In the genomic region with DNA sequence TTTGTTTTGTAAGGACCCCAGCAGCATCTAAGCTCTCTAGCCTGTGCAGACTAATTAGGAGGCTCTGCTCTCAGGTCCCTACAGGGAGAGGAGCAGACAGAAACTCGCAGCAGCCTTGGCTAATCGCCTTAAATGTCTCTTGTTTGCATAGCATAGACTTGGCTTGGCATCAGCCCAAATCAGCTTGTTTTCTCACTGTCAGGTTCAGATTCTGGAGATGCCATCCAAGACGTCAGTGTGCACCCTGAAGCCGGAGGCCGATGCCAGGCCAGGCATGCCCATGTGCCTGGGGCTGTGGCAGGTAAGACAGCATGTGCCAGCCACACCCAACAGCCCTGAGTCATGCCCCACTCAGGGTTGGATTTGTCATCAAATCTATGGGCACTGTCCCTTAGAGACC, we compare ENCODE assay signal across 22 mouse cellular contexts. TPM values are rescaled to one million over a fixed set of nuclear protein-coding genes. Genes with fewer than 3 reads are reported as not detected.
DNase-seq lines count a peak whose midpoint lies in the region; ATAC-seq and TF ChIP-seq lines count a peak whose summit lies in the region.
"Had no signal": no experiment of that assay in that cellular context is flagged by ENCODE, and none has a peak within 500 bp of the region (broad histone marks: within the 10 kb centered on the region; RNA-seq: fewer than 3 reads in every experiment).

No protein-coding gene starts in this region.

- TF ChIP-seq CTCF in forebrain, postnatal 0 days (IDR thresholded peaks at IDR 0.05; ENCODE audit: low read depth) = no peak
- no peak for TF ChIP-seq CTCF in midbrain, postnatal 0 days (IDR thresholded peaks at IDR 0.05)

- no peak overlapping the region for H3K4me3 ChIP-seq in forebrain, postnatal 0 days (ENCODE audit: low read depth, low read length)
- H3K4me3 ChIP-seq in forebrain, embryonic 11.5 days (ENCODE audit: low read depth, low read length) = no peak overlapping the region
- no peak overlapping the region for H3K4me3 ChIP-seq in midbrain, postnatal 0 days (ENCODE audit: low read depth, low read length)
- H3K4me3 ChIP-seq in midbrain, embryonic 13.5 days (replicated peaks) = no peak overlapping the region
- H3K4me3 ChIP-seq: embryonic facial prominence, embryonic 13.5 days; forebrain, embryonic 15.5 days; gastrocnemius, adult 2 months; midbrain, embryonic 10.5 days; stomach, embryonic 15.5 days had no signal

- no peak for ATAC-seq in forebrain, postnatal 0 days
- no peak for ATAC-seq in forebrain, embryonic 11.5 days (replicated peaks; ENCODE audit: low FRiP score)
- no peak for ATAC-seq in midbrain, postnatal 0 days (ENCODE audit: low FRiP score)
- ATAC-seq in midbrain, embryonic 13.5 days = no peak
- ATAC-seq: forebrain, embryonic 15.5 days had no signal

- no peak overlapping the region for H3K9ac ChIP-seq in forebrain, postnatal 0 days
- H3K9ac ChIP-seq in forebrain, embryonic 11.5 days (ENCODE audit: low read length) = no peak overlapping the region
- no peak overlapping the region for H3K9ac ChIP-seq in midbrain, postnatal 0 days (replicated peaks; ENCODE audit: low read length, poor library complexity, severe bottlenecking)
- no peak overlapping the region for H3K9ac ChIP-seq in midbrain, embryonic 13.5 days (replicated peaks)
- H3K9ac ChIP-seq: embryonic facial prominence, embryonic 13.5 days; forebrain, embryonic 15.5 days; stomach, embryonic 15.5 days had no signal

- no peak overlapping the region for H3K27ac ChIP-seq in forebrain, postnatal 0 days (ENCODE audit: low read depth, low read length)
- no peak overlapping the region for H3K27ac ChIP-seq in forebrain, embryonic 11.5 days (ENCODE audit: low read depth, low read length)
- H3K27ac ChIP-seq in midbrain, postnatal 0 days (ENCODE audit: low read depth, low read length) = no peak overlapping the region
- H3K27ac ChIP-seq in midbrain, embryonic 13.5 days = no peak overlapping the region
- H3K27ac ChIP-seq: embryonic facial prominence, embryonic 13.5 days; forebrain, embryonic 15.5 days; gastrocnemius, adult 2 months; midbrain, embryonic 10.5 days; stomach, embryonic 15.5 days had no signal

- H3K4me1 ChIP-seq in forebrain, postnatal 0 days (ENCODE audit: insufficient read depth) = 0 out of 2 replicates have a peak, but pooled peaks cover 1% of the 10 kb centered on the region
- no peaks in the 10 kb centered on the region; the same call in 1 of the 2 replicates for H3K4me1 ChIP-seq in forebrain, embryonic 11.5 days (replicated peaks; ENCODE audit: control insufficient read depth, insufficient read depth, low read length)
- H3K4me1 ChIP-seq in midbrain, postnatal 0 days (ENCODE audit: insufficient read depth, low read length) = no peaks in the 10 kb centered on the region
- H3K4me1 ChIP-seq in midbrain, embryonic 13.5 days (replicated peaks) = 0 out of 2 replicates have a peak, but pooled peaks cover 5% of the 10 kb centered on the region
- H3K4me1 ChIP-seq: stomach, embryonic 15.5 days had no signal

- H3K36me3 ChIP-seq in forebrain, postnatal 0 days (ENCODE audit: insufficient read depth) = no peaks in the 10 kb centered on the region
- H3K36me3 ChIP-seq in forebrain, embryonic 11.5 days (ENCODE audit: control insufficient read depth, insufficient read depth, low read length) = no peaks in the 10 kb centered on the region
- H3K36me3 ChIP-seq in midbrain, postnatal 0 days (ENCODE audit: insufficient read depth, low read length) = no peaks in the 10 kb centered on the region
- H3K36me3 ChIP-seq in midbrain, embryonic 13.5 days = no peaks in the 10 kb centered on the region
- H3K36me3 ChIP-seq: embryonic facial prominence, embryonic 13.5 days; forebrain, embryonic 15.5 days; midbrain, embryonic 10.5 days; stomach, embryonic 15.5 days had no signal

- no peaks in the 10 kb centered on the region for H3K27me3 ChIP-seq in forebrain, postnatal 0 days (ENCODE audit: insufficient read depth, low read length)
- H3K27me3 ChIP-seq in forebrain, embryonic 11.5 days (ENCODE audit: control insufficient read depth, insufficient read depth, low read length) = no peaks in the 10 kb centered on the region
- no peaks in the 10 kb centered on the region for H3K27me3 ChIP-seq in midbrain, postnatal 0 days (ENCODE audit: insufficient read depth, low read length)
- no peaks in the 10 kb centered on the region for H3K27me3 ChIP-seq in midbrain, embryonic 13.5 days
- H3K27me3 ChIP-seq: embryonic facial prominence, embryonic 13.5 days; forebrain, embryonic 15.5 days; stomach, embryonic 15.5 days had no signal

- peak; percentile 8 for DNase-seq in forebrain, postnatal 0 days
- DNase-seq in forebrain, embryonic 11.5 days (ENCODE audit: low spot score) = no peak
- peak; percentile 36 for DNase-seq in midbrain, postnatal 0 days (ENCODE audit: low spot score)
- DNase-seq in brain, adult 2 months (ENCODE audit: low read depth, low spot score) = peak; percentile 16
- peak; percentile 35 for DNase-seq in urinary bladder, postnatal 25 days (ENCODE audit: low spot score)
- DNase-seq in embryo, embryonic 11 days = no peak
- DNase-seq: cerebellum, adult 11-12 months; gastrocnemius, adult 2 months; heart, adult 18-20 months; kidney, adult 9 months; kidney, postnatal 4 days; lung, adult 18-20 months; lung, postnatal 4 days; right cerebral cortex, postnatal 14 days had no signal

- no peaks in the 10 kb centered on the region for H3K9me3 ChIP-seq in forebrain, postnatal 0 days (ENCODE audit: low read length)
- H3K9me3 ChIP-seq in forebrain, embryonic 11.5 days (ENCODE audit: control insufficient read depth, low read length) = no peaks in the 10 kb centered on the region
- no peaks in the 10 kb centered on the region for H3K9me3 ChIP-seq in midbrain, postnatal 0 days (ENCODE audit: low read length)
- H3K9me3 ChIP-seq in midbrain, embryonic 13.5 days = no peaks in the 10 kb centered on the region
- H3K9me3 ChIP-seq: embryonic facial prominence, embryonic 13.5 days; forebrain, embryonic 15.5 days; midbrain, embryonic 10.5 days; stomach, embryonic 15.5 days had no signal

- 38% methylated on average over 5 of the region's 5 CpGs for WGBS in forebrain, postnatal 0 days
- WGBS in forebrain, embryonic 11.5 days = 85% methylated on average over 5 of the region's 5 CpGs
- 58% methylated on average over 5 of the region's 5 CpGs for WGBS in midbrain, postnatal 0 days
- WGBS in midbrain, embryonic 13.5 days = 73% methylated on average over 5 of the region's 5 CpGs

- no peak overlapping the region for H3K4me2 ChIP-seq in forebrain, postnatal 0 days (ENCODE audit: low read depth)
- no peak overlapping the region for H3K4me2 ChIP-seq in forebrain, embryonic 11.5 days (ENCODE audit: low read depth, low read length, severe bottlenecking)
- no peak overlapping the region for H3K4me2 ChIP-seq in midbrain, postnatal 0 days (ENCODE audit: low read depth, low read length, poor library complexity, severe bottlenecking)
- H3K4me2 ChIP-seq in midbrain, embryonic 13.5 days (replicated peaks) = no peak overlapping the region
- H3K4me2 ChIP-seq: embryonic facial prominence, embryonic 13.5 days; forebrain, embryonic 15.5 days; stomach, embryonic 15.5 days had no signal

RNA-seq across cellular contexts. Expression of gene Tbx1, which starts 42.6 kb away (rescaled TPM):
- total RNA-seq in forebrain, postnatal 0 days (2014; rRNA removed) = 0.71 and 1.2 TPM in 2 replicates
- polyA plus RNA-seq in forebrain, postnatal 0 days (2015; fragmentation: Nextera tagmentation; extraction: Ambion mirVana) = 0.70 and 0.90 TPM in 2 replicates
- polyA plus RNA-seq in forebrain, embryonic 11.5 days (2014; fragmentation: Nextera tagmentation; extraction: Ambion mirVana) = 0.83 and 1.3 TPM in 2 replicates
- 0.52 and 1.3 TPM in 2 replicates for total RNA-seq in midbrain, postnatal 0 days (2014; rRNA removed)
- polyA plus RNA-seq in midbrain, postnatal 0 days (2015; fragmentation: Nextera tagmentation; extraction: Ambion mirVana) = 0.70 and 0.81 TPM in 2 replicates
- 0.34 and 0.71 TPM in 2 replicates for polyA plus RNA-seq in midbrain, embryonic 13.5 days (2015; fragmentation: Nextera tagmentation; extraction: Ambion mirVana)
- total RNA-seq: common myeloid progenitor, adult 5-6 weeks; hematopoietic stem cell, adult 5-6 weeks; liver, adult 2 months had no signal

RNA-seq across cellular contexts. Expression of gene Rtl10, which starts 49.2 kb away (rescaled TPM):
- total RNA-seq in forebrain, postnatal 0 days (2014; rRNA removed) = 3.8 and 7.7 TPM in 2 replicates
- 2.5 and 2.9 TPM in 2 replicates for polyA plus RNA-seq in forebrain, postnatal 0 days (2015; fragmentation: Nextera tagmentation; extraction: Ambion mirVana)
- 2.6 and 3.8 TPM in 2 replicates for polyA plus RNA-seq in forebrain, embryonic 11.5 days (2014; fragmentation: Nextera tagmentation; extraction: Ambion mirVana)
- total RNA-seq in midbrain, postnatal 0 days (2014; rRNA removed) = 7.1 and 7.9 TPM in 2 replicates
- 3.0 and 3.8 TPM in 2 replicates for polyA plus RNA-seq in midbrain, postnatal 0 days (2015; fragmentation: Nextera tagmentation; extraction: Ambion mirVana)
- 3.9 and 4.5 TPM in 2 replicates for polyA plus RNA-seq in midbrain, embryonic 13.5 days (2015; fragmentation: Nextera tagmentation; extraction: Ambion mirVana)

RNA-seq across cellular contexts. Expression of gene Gnb1l, which starts 49.4 kb away (rescaled TPM):
- total RNA-seq in forebrain, postnatal 0 days (2014; rRNA removed) = 12.3 and 13.0 TPM in 2 replicates
- 16.9 and 20.7 TPM in 2 replicates for polyA plus RNA-seq in forebrain, postnatal 0 days (2015; fragmentation: Nextera tagmentation; extraction: Ambion mirVana)
- polyA plus RNA-seq in forebrain, embryonic 11.5 days (2014; fragmentation: Nextera tagmentation; extraction: Ambion mirVana) = 14.9 and 17.7 TPM in 2 replicates
- 9.1 and 12.4 TPM in 2 replicates for total RNA-seq in midbrain, postnatal 0 days (2014; rRNA removed)
- 20.5 and 21.0 TPM in 2 replicates for polyA plus RNA-seq in midbrain, postnatal 0 days (2015; fragmentation: Nextera tagmentation; extraction: Ambion mirVana)
- polyA plus RNA-seq in midbrain, embryonic 13.5 days (2015; fragmentation: Nextera tagmentation; extraction: Ambion mirVana) = 12.9 and 16.0 TPM in 2 replicates

Comparison
In these comparisons a context has a peak if more than half of its experiments do, and no peak if none do; other contexts are left out.
1. DNase-seq: peak in forebrain, postnatal 0 days (single experiment), midbrain, postnatal 0 days (single experiment), brain, adult 2 months (single experiment) and urinary bladder, postnatal 25 days (single experiment); none in forebrain, embryonic 11.5 days (single experiment) and embryo, embryonic 11 days (single experiment).